Mouse (Mus musculus) midbrain, postnatal 0 days (tissue): ENCODE measurements at regions not wholly inside any gene's neighbourhood (a gene's known extent, or its start where the extent isn't known, plus 50 kb on each side); places are given as distances from the start of the nearest gene placed in this dataset.

Experiments used
- ATAC-seq: fragments of 200-750 bp; cut with Nextera tagmentation; 2 replicates; pipeline ENCODE4 v1.8.0; 2017; ENCODE audit warnings: moderate number of reproducible peaks, mild to moderate bottlenecking, moderate TSS enrichment, moderate library complexity; ENCODE audit not compliant: low FRiP score
- DNase-seq: peaks from one replicate; pipeline ENCODE4 v3.0.0-alpha.2; 2015; ENCODE audit warnings: low spot score
- H3K27ac ChIP-seq: fragments of 300-500 bp; sonication (generic); 2 replicates; pipeline ENCODE4 v1.5.1; 2014; ENCODE audit warnings: low read depth, mild to moderate bottlenecking, low read length, mixed read lengths
- H3K27me3 ChIP-seq: fragments of 300-500 bp; sonication (generic); 2 replicates; pipeline ENCODE4 v1.6.1; 2014; ENCODE audit warnings: low read length, control low read depth, mixed read lengths; ENCODE audit not compliant: insufficient read depth
- H3K36me3 ChIP-seq: fragments of 300-500 bp; sonication (generic); 2 replicates; pipeline ENCODE4 v1.6.1; 2014; ENCODE audit warnings: low read length, control low read depth, mixed read lengths; ENCODE audit not compliant: insufficient read depth
- H3K4me1 ChIP-seq: fragments of 300-500 bp; sonication (generic); 2 replicates; pipeline ENCODE4 v1.6.1; 2014; ENCODE audit warnings: mild to moderate bottlenecking, control low read depth, antibody characterized with exemption, low read length, mixed read lengths; ENCODE audit not compliant: insufficient read depth
- H3K4me2 ChIP-seq: fragments of 300-500 bp; sonication (generic); 2 replicates; pipeline ENCODE4 v1.6.1; 2014; ENCODE audit warnings: low read depth, mild to moderate bottlenecking, low read length, mixed read lengths; ENCODE audit not compliant: poor library complexity, severe bottlenecking
- H3K4me3 ChIP-seq: fragments of 300-500 bp; sonication (generic); 2 replicates; pipeline ENCODE4 v1.5.1; 2014; ENCODE audit warnings: low read depth, mild to moderate bottlenecking, low read length, moderate library complexity
- H3K9ac ChIP-seq: fragments of 300-500 bp; sonication (generic); replicated peaks from 2 replicates; pipeline ENCODE4 v1.6.1; 2014; ENCODE audit warnings: mild to moderate bottlenecking, low read length, moderate library complexity, mixed read lengths; ENCODE audit not compliant: poor library complexity, severe bottlenecking
- H3K9me3 ChIP-seq: fragments of 300-500 bp; sonication (generic); 2 replicates; pipeline ENCODE4 v1.6.1; 2016; ENCODE audit warnings: low read length, control low read depth
- CTCF ChIP-seq: IDR thresholded peaks from 2 replicates; pipeline ENCODE4 v1.5.1; 2016; ENCODE audit warnings: antibody characterized with exemption, mild to moderate bottlenecking
- WGBS: fragments of 180-500 bp; shearing (Covaris S2); extraction: QIAGEN DNeasy Blood & Tissue Kit; methylation state at CpG from one replicate; pipeline ENCODE4 v1.1.7; 2014; 5-methylcytosine and 5-hydroxymethylcytosine counted together

DNA sequence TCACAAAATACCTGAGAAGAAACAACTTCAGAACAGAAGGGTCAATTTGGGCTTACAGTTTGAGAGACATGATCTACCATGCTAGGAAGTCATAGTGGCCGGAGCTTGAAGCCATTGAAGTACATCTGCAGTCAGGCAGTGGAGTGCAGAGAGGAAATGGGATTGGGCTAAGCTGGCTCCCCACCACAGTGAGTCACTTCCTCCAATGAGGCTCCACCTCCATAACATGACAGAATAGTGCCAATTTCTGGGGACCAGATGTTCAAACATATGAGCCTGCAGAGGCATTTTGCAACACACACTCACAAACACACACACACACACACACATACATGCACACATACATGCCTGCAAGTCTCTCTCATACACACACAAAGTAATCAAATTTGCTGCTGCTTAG, 93.7 kb upstream of the Ppp1r26 start:
- H3K9me3 ChIP-seq: no peaks in the 10 kb centered on the region
- H3K27me3 ChIP-seq: no peaks in the 10 kb centered on the region
- WGBS: 84% methylated on average over 1 of the region's 1 CpGs
- H3K4me3 ChIP-seq: no peak overlapping the region
- DNase-seq: no peak
- no peak for ATAC-seq
- no peak overlapping the region for H3K27ac ChIP-seq
- H3K36me3 ChIP-seq: no peaks in the 10 kb centered on the region
- H3K9ac ChIP-seq: no peak overlapping the region
- no peaks in the 10 kb centered on the region for H3K4me1 ChIP-seq
- no peak for TF ChIP-seq CTCF
- H3K4me2 ChIP-seq: no peak overlapping the region

DNA sequence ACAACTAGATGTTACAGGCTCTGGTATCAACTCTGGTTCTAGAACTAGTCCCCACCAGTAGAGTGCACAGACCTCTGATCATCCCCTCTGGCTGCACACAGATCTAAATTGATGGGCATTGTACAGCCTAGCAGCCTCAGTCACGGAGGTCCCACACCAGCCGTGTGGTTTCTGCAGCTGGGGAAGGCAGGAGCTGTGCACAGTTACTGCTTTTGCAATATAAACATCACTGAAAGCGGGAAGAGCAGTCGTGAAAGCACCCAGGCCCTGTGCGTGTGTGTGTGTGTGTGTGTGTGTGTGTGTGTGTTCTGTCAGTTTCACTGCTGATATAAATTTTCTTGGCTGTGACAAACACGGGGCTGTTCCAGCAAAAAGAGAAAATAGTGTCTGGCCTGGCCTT, 84.4 kb upstream of the Ppp1r26 start:
- H3K36me3 ChIP-seq: no peaks in the 10 kb centered on the region
- ATAC-seq (no peak), DNase-seq (no peak)
- no peak overlapping the region; the same call in 1 of the 2 replicates for H3K27ac ChIP-seq
- H3K9me3 ChIP-seq: no peaks in the 10 kb centered on the region
- H3K4me1 ChIP-seq: 0 out of 2 replicates have a peak, but pooled peaks cover 4% of the 10 kb centered on the region
- no peak overlapping the region for H3K4me3 ChIP-seq
- no peak for TF ChIP-seq CTCF
- H3K4me2 ChIP-seq: no peak overlapping the region
- H3K27me3 ChIP-seq: no peaks in the 10 kb centered on the region
- 51% methylated on average over 6 of the region's 6 CpGs for WGBS
- H3K9ac ChIP-seq: no peak overlapping the region

DNA sequence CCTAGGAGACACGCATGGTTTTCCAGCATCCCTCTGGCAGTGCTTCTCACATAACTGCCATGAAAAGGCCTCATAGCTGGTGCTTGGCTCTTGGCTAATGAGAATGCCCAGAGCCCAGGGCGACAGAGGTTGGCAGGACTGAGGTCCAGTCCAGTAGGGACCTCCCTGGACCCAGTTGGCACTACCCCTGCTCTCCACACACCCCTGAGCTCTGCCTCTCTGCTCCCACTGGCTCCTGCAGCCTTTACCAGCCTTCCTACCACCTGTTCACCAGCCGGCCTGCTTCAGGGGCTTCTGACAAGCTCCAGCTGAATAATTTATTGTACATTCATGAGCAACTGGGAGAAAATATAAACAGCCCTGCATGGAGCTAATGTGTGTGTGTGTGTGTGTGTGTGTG, 82.0 kb upstream of the Ppp1r26 start:
- Histone ChIP-seq H3K9ac (no peak overlapping the region), H3K36me3 (no peaks in the 10 kb centered on the region), H3K4me1 (peaks cover 7% of the 10 kb centered on the region; the same call in 1 of the 2 replicates), H3K9me3 (no peaks in the 10 kb centered on the region), H3K4me3 (no peak overlapping the region), H3K27ac (no peak overlapping the region), H3K27me3 (no peaks in the 10 kb centered on the region), H3K4me2 (no peak overlapping the region)
- ATAC-seq: no peak
- WGBS: 46% methylated on average over 3 of the region's 3 CpGs
- no peak for TF ChIP-seq CTCF
- no peak for DNase-seq

DNA sequence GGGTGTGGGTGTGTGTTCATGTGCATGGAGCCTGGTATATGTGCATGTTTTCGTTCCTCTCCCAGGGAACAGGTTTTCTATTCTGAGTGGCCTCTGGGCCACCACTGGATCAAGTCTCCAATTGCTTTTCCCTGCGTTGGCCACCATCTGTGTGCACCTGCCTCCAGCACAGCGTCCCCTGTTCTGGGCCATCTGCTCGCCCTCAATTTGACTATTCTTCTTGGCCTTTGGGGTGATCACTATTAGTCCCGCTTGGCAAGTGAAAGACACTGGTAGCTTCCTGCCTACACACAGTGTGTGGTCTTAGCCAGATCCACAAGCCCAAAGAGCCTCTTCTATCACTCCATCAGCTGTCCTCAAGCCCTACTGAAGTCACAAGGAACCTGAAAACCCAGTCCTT, 80.8 kb upstream of the Ppp1r26 start:
- WGBS: 82% methylated on average over 5 of the region's 5 CpGs
- Histone ChIP-seq H3K4me1 (peaks cover 13% of the 10 kb centered on the region; the same call in 1 of the 2 replicates), H3K9ac (no peak overlapping the region), H3K36me3 (no peaks in the 10 kb centered on the region), H3K27ac (no peak overlapping the region), H3K4me3 (no peak overlapping the region), H3K27me3 (no peaks in the 10 kb centered on the region), H3K9me3 (no peaks in the 10 kb centered on the region), H3K4me2 (no peak overlapping the region)
- no peak for ATAC-seq
- no peak for DNase-seq
- no peak for TF ChIP-seq CTCF

DNA sequence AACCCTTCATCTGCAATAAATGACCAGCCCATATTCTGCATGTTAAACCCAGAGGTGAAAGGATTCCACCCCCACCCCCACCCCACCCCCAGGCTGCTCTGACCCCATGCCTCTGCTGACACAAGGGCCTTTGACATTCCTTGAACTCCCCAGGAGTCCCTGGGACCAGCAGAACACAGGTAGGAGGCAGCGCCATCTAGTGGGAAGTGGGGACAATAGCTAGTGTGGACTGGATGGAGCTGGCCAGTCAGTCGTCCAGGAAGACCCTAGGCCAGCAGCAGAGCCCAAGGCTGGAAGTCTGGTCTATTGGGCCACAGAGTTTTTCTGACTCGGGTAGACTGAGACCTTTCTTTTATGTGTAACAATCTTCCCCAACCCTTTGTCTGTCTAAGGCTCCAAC, 71.8 kb upstream of the Ppp1r26 start:
- H3K9me3 ChIP-seq: no peaks in the 10 kb centered on the region
- H3K9ac ChIP-seq: no peak overlapping the region
- H3K27me3 ChIP-seq: no peaks in the 10 kb centered on the region
- H3K36me3 ChIP-seq: no peaks in the 10 kb centered on the region
- H3K27ac ChIP-seq: no peak overlapping the region
- TF ChIP-seq CTCF: peak; percentile 80
- peak; percentile 73 for DNase-seq
- no peak overlapping the region for H3K4me2 ChIP-seq
- ATAC-seq: no peak
- H3K4me3 ChIP-seq: no peak overlapping the region
- H3K4me1 ChIP-seq: peaks cover 6% of the 10 kb centered on the region; the same call in 1 of the 2 replicates
- 11% methylated on average over 3 of the region's 3 CpGs for WGBS

DNA sequence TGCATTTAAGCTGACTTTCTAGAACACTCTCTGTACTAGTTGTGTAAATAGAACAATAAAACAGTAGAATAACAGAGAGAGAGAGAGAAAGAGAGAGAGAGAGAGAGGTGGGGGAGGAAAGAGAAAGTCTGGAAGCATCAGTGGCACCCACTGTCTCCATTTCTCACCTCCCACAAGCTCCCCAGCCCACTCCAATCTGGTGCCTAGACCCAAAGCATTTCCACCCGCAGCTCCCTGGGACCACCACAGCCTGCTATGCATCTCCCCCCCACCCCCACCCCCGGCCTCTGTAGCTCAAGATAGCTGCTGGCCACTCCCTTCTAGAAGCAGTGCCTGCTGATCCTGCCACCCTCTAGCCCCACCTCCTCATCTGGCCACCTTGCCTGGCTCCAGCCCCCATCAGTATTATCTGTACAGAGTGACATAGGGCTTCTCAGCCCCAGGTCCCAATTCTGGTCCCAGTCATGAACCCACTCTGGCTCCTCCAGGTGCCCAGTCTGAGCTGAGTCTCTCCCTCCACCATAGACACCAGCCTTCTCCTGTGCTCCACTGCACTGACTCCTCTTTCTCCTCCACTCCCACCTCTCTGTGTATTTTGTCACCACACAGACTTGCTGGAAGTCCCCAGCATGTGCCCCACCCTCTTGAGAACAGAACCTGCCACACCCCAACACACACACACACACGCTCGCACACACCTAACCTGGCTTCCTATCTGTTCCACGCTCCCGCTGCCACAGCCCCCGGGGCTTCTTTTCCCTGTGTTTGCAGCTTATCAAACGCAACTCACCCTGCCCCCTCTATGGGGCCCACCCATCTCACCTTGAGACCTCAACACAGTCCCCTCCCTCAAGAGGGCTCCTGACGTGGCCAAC, 68.4 kb upstream of the Ppp1r26 start:
- Histone ChIP-seq H3K4me1 (no peaks in the 10 kb centered on the region), H3K9me3 (no peaks in the 10 kb centered on the region), H3K36me3 (no peaks in the 10 kb centered on the region), H3K4me2 (no peak overlapping the region), H3K27me3 (no peaks in the 10 kb centered on the region), H3K9ac (no peak overlapping the region), H3K27ac (no peak overlapping the region), H3K4me3 (no peak overlapping the region)
- WGBS: 76% methylated on average over 9 of the region's 9 CpGs
- ATAC-seq (no peak), DNase-seq (no peak)
- TF ChIP-seq CTCF: no peak
